ENCODE assay signal across 16 mouse cellular contexts in the genomic region with DNA sequence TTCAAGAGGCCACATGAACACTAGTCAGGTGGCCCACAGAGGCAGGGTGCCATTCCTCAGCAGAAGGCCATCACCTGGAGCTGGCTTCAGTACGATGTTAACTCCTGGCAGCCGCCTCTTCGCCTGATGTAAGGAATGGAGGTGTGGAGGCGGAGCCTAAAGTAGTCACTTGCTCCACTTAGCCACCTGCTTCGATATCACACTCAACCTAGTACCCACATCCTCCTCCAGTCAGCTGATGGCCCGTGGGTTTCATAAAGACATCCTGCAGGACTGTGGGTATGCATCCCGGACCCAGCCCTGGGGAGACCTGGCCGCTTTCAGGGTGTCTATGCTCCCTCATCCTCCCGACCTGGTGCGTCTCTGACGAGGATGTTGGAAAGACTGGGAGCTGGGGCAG.
A peak's percentile ranks its signal among the peaks of the same experiment; 100 is the strongest.
DNase-seq lines count a peak whose midpoint lies in the region.
"Had no signal": no experiment of that assay in that cellular context is flagged by ENCODE, and none has a peak within 500 bp of the region (broad histone marks: within the 10 kb centered on the region; RNA-seq: fewer than 3 reads in every experiment).

No protein-coding gene starts in this region.

- intact Hi-C loops in left cerebral cortex, postnatal 25 days (cut with DNase I): no loop called here

- DNase-seq in frontal cortex, adult 2 months (ENCODE audit: extremely low spot score in 1 of 2, low spot score in 1 of 2): peak; percentile 65 to 72
- no peak for DNase-seq in frontal cortex, postnatal 25 days (ENCODE audit: low spot score in 2 of 2)
- DNase-seq in right cerebral cortex, adult 18-20 months: peak; percentile 78
- DNase-seq in right cerebral cortex, postnatal 4 days: no peak
- DNase-seq in brain, adult 2 months (ENCODE audit: low read depth, low spot score): peak; percentile 83
- DNase-seq in left cerebral cortex, postnatal 25 days (ENCODE audit: low spot score in 2 of 2): peak; percentile 44 to 89
- no peak for DNase-seq in yolk sac, embryonic 10.5 days (ENCODE audit: low spot score)
- no peak for DNase-seq in urinary bladder, postnatal 25 days (ENCODE audit: low spot score)
- DNase-seq: adrenal gland, postnatal 14 days; cerebellum, adult 18-20 months; cerebellum, adult 9-11 months; cerebellum, postnatal 36 days; gastrocnemius, adult 2 months; gastrocnemius, postnatal 36 days; heart, adult 11 months; heart, postnatal 36 days had no signal

Comparison
In these comparisons a context has a peak if more than half of its experiments do, and no peak if none do; other contexts are left out.
1. DNase-seq: peak in frontal cortex, adult 2 months (2 of 2), right cerebral cortex, adult 18-20 months (single experiment), brain, adult 2 months (single experiment) and left cerebral cortex, postnatal 25 days (2 of 2); none in frontal cortex, postnatal 25 days (0 of 2), right cerebral cortex, postnatal 4 days (single experiment), yolk sac, embryonic 10.5 days (single experiment) and urinary bladder, postnatal 25 days (single experiment).